Mouse (Mus musculus) thymus, postnatal 14 days (tissue): ENCODE measurements around the gene Cep164.
A peak's percentile ranks its signal among the peaks of the same experiment; 100 is the strongest.
"Not testable (repeated sequence)": the region's sequence is repeated elsewhere in the genome, so short reads cannot be mapped to it uniquely, and the experiment has no call there.

Source experiments
- DNase-seq: peaks from one replicate; pipeline ENCODE4 v3.0.0; 2021

Gene Cep164

DNA sequence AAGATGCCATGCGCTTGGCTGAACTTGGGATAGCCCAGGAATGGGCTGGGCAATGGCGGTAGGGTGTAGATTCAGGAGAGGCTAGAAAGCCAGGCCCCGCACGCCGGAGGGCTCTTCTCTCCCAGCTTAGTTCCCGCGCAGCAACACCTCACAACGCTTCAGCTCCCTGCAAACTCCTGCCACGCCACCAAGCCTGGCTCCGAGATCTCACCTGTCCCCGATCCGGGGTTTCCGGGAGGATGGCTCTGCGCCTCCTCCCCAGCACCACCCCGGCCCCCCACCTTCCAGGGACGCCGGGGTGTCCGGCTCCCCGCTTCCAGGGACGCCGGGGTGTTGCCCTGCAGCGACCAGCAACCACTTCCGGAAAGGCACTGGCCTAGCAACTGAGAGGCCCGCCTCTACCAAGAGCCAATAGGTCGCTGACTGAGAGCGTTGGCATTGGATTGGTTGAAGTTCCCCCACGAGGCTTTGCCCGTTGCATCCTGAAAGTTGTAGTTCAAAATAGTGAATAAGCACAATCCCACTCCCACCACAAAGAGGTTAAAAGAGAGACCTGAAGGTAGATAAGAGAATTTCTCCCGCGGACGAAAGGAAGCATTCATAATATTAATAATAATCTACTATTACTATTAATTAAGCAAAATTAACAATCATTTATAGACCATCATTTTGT, at the start of gene Cep164:
Gene Cep164, minus strand, starts transcription at position 401 of the 673 bp plus-strand sequence.
- peak; percentile 87 for DNase-seq

DNA sequence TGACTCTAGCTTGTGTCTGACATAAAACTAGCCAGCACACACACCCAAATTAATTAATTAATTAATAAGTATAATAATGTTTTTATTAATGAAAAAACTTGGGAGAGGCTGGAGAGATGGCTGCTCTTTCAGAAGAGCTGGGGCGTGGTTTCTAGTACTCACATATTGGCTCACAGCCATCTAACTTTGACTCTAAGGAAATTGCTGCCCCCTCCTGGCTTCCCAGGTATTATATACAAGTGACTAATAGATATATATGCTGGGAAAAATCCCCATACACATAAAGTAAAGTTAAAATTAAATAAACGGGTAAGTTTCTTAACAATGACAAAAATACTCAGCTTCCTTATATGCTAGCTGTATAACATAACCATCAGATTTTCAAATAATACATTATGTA, 49.4 kb upstream of the Cep164 start:
- DNase-seq: peak; percentile 41

DNA sequence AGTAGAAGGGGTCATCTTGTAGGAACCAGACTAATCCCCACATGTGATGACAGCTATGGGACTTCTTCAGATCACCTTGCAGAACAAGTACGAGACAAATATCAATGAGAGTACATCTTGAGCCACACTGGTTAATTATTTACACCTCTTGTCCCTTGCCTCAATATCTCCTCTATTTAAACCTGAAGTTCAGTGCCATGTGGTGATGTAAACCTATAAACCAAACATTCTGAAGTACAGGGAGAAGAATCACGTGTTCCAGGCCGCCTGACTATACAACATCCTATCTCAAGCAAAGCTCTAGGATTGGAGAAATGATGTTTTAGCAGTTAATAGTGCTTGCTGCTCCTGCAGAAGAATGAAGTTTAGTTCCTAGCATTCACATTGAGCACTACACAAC, 41.8 kb upstream of the Cep164 start:
- DNase-seq: no peak

DNA sequence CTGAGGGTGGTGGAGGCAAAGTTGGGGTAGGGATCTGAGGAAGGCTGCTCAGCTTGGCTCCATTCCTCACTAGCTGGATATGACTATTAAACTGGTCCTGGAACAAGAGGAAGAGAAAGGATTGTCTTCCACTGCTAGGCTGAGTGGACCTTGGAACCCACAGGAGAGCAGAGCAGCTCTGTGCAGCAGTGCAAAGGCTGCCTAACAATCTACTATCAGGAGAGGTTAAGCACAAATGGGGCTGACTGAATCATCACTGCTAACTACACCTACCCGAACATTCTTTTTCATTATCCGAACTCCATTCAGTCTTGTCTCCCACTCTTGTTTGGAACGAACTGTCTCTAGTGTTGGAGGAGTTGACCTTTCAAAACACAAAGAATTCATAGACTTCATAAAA, 40.7 kb upstream of the Cep164 start:
- no peak for DNase-seq

DNA sequence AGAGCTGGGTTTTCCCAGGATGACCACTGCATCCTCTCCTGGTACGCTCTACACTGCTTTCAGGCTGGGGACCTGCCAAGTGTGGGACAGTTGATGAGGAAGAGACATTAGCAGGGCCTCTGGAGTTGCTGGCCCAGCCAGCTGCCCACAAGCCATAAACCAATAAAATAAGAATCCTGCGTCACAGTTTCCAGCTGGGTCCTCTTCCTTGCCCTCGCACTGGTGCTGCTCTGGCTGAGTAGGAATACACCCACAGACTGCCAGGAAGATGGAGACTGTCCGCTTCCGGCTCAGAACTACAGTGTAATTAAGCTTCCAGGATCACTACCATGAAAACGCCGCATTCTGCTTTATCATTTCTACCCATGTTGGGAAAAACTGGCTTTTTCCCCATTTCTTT, 33.3 kb upstream of the Cep164 start:
- no peak for DNase-seq

DNA sequence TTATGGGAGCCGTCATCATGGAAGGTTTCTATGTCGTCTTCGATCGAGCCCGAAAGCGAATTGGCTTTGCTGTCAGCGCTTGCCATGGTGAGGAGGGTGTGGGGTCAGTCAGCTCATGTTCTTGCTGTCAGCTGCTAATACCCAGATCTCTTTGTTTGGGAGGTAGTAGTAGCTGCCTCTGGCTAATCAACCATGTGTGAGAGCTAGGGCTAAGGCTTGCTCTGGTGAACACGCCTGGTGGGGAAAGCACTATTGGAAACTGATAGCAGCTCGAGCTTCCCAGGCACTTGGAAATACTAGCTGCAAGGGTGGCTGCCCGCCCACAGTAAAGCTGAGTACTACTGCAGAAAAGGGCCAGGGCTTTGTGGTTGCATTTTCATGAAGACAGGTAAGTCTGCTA, 30.9 kb upstream of the Cep164 start:
- DNase-seq: no peak

DNA sequence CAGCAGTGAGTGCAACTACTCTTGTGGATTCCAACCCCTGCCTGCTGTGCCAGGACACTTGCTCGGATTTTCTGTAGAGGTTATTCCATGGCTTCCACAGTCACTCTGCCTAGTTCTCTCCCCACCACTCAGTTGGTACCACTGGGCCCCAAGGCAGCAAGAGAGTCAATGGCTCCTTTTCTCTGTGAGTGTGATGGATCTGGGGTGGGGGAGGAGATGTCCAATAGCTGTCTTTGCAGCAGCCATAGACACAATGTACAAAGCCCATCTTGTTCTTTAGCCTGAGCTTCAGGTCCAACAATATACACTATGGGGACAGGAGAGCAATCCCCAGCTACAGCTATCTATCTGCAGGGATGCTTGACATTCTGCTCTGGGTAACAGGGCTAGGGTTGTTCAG, 25.6 kb upstream of the Cep164 start:
- DNase-seq: no peak

DNA sequence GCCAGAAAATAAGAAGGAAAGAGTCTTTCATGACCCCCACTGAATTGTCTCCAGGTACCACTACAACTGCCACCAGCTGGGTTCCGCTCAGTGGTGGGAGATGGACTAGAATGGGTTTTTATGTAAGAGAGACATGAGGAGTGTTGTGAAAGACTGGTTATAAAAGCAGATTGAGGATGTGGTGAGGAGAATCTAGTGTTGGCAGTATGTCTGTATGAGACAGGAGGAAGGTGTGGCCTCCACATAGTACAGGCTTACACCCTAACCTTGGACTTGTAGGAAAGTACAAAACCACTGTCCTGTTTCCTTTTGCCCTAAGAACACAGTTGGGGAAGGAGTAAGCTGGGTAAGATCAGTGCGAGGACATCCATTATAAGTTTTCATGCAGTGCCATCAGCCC, 25.2 kb upstream of the Cep164 start:
- DNase-seq: no peak

DNA sequence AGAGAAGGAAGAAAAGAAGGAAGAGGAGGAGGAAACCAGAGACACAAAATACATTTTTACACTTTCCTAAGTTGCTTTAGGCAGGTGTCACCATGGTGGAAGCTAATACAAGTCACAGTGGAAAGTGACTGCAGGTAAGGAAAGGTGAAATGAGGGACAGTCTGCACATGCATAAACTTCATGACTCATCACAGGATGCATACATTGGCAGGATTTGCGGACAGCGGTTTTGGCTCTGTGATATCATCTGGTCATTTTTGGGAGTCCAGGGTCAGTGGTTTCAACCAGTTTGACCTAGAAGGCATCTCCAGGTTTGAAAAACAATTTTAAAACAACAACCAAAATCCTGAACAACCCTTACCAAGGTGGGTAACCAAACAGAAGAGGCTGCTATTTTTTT, 23.3 kb upstream of the Cep164 start:
- no peak for DNase-seq

DNA sequence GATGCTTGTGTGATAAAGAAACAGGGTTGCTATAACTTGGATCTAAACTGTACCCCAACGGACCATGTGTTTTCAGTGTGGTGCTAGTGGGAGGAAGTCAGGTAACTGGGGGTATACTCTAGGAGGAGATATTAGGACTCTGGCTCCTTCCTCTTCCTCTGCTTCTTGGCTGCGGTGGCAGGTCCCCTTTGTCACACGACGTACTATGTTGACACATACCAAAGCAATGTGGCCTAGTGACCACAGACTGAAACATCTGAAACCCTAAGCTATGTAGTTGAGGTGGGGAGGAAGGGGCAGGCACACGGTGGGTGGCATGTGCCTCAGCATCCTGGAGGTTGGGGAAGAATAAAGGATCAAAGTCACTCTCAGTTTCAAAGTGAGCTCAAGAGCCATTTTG, 22.8 kb upstream of the Cep164 start:
- DNase-seq: no peak

DNA sequence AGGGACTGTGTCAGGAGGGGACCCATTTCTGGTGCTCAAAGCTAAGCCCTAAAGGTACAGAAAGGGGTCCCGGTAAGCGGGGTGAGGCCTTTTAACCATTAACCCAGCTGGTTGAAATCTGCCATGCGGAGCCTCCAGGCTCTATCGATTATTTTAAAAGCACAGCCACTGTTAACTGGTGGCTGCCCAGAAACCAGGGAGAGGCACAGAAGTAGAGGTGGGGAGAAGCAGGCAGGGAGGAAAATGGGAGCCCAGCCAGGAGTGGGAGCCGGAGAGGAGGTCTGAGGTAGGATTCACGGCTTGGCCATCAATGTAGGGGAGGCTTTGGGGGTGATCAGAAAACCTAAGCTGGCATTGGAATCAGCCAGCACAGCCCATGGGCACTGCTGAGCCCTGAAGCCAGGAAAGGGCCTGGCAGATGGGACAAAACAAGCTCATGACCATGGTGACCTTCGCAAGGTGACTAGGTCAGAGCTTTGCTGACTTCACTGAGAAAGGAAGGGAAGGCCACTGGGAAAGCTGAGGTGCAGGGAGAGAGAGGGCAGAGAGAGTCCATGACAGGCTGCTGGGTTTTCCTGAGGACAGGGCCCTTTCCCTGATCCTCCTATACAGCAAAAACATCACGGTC, 22.2 kb upstream of the Cep164 start:
- DNase-seq: no peak

DNA sequence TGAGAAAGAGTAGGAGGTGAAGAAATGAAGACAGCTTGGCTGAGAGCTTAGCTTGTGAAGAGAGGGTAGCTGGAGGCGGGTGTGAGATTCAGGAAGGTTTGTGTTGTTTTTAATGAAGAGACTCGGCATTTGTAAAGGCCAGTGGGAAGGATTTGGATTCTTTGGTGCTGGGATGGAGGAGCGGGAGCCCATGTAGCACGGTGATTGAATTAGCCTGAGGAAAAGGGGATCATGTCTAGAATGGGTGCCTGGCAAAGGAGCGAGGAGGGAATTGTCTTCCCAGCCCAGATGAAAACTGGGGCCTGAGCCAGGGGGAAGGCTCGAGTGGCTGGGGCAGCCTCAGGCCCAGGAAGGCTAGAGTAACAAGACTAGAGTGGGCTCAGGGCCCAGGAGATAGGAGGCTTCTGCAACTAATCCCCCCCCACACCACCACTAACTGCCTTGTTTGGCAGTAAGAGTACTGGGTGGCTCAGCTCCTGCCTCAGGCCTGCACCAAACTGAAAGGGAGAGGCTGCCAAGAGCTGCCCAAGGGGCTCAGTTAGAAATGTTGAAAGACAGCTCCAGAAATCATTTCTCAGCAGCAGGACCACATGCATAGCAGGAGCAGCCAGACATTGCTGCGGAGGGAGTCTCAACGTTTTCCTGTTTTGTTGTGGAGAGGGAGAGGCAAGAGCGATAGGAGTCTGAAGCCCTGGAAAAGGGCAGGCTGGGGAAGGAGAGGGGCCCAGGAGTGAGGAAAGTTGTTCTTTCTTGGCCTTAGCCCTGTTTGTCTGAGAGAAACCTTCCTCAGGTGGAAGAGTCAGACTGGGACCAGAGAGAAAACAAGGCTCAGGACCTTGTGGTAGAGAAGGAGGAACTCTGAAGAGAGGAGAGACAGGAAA, 21.3 kb upstream of the Cep164 start:
- DNase-seq: no peak

DNA sequence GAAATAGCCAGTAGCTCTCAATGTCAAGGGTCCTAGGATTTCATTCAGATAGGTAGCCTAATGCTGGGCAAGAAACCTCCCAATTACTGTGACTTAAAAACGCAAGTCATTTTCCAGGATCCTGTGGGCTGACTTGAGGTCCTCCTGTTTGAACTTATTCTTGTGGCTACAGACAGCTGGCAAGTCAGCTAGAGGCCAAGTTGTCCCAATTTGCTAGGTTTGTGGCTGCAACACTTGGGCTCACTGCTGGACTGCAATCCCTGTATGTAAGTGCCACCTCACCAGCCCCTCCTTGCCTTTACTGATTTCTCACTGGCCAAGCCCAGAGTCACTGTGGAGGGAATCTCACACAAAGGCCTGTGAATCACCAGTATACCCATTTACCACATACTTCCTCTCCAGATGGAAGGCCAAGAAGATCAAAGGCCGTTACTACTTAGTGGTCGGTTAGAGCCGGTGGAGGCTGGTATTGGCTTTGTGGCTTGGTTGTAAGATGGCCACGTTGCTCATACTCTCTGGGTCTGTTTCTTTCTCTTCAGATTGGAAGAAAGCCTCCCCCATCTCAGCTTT, 18.5 kb upstream of the Cep164 start:
- DNase-seq: no peak

DNA sequence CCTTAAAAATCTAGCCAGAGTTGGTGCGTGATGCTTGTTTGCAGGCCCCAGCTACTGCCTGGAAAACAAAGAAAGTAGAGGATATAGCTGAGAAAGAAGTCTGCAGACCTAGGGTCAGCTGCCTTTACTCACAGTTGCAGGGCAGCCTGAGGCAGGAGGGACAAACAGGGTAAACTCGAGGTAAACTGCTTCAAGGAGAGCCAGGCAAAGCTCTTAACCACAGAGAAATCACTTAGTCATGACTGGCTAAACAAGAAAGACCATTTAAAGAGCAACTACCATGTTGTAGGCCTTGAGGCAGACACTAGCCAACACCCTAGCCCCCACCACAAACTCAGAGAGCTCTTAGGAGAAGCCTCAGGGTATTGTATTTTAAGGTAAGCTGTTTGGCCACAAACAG, 17.7 kb upstream of the Cep164 start:
- DNase-seq: not testable (repeated sequence)

DNA sequence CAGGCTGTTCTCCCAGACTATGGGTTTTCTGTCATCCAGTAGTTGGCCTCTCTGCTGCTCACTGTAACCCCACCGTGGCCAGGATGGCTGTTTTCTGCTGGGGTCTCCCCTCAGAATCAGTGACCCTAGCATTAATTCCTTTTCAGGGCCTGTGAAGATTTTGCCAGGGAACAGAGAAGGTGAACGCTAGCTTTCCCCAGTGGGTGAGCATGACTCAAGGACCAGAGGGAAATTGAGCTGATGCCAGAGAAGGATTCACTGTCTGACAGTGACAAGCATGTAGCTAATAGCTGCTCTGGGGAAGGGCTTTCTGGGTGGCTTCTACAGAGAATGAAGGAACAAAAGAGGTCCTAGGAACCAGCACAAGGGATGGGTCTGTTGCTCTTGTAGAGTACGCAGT, 17.1 kb upstream of the Cep164 start:
- no peak for DNase-seq

DNA sequence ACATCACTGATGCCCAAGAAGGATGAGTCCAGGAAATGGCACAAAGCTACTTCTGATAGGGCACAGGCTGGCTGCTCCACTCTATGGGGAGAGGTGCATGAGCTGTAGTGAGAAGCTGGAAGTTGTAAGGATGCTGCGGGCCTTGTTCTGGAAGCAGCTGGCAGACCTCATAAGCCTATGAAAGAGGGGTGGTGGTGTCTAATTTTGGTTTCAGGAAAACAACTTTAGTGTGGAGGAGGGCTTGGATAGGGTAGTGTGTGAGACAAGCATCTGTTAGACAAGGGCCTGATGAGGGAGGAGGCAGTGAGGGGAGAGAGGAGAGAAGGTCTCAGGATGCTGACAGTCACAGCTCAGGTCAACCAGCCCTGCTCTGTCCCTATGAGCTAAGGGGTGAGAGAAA, 15.3 kb upstream of the Cep164 start:
- DNase-seq: no peak

DNA sequence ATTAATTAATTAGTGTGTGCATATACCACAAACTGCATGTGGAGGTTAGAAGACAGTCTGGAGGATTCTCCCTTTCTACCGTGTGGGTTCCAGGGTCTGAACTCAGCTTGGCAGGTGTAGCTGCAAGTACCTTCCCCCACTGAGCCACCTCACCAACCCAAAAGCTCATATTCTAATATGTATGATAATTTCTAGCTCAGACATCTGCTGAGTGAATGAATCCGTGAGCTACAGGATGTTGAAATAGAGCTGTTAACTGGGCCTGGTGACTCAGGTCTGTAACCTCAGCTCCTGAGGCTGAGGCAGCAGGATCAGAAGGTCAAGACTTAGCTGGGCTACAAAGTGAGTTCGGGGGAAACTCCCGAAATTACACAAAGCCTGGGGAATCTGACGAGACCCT, 14.5 kb upstream of the Cep164 start:
- no peak for DNase-seq

DNA sequence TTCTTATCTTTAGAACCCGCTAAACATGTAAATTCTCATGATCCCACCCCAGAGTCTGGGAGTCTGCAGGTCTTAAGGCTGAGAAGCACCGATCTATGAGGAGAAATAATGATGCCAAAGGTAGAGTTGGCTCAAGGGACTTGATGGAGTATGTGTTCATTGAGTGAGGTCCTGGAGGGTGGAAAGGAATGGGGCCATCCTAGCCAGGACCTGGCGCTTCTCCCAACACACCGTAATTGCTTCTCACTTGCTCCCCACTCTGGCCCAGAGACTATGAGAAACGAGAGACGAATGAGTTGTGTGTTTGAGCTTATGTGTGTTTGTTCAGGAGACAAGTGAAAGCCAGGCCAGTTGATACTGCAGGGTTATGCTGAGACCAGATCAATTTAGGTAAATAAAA, 13.0 kb upstream of the Cep164 start:
- DNase-seq: no peak

DNA sequence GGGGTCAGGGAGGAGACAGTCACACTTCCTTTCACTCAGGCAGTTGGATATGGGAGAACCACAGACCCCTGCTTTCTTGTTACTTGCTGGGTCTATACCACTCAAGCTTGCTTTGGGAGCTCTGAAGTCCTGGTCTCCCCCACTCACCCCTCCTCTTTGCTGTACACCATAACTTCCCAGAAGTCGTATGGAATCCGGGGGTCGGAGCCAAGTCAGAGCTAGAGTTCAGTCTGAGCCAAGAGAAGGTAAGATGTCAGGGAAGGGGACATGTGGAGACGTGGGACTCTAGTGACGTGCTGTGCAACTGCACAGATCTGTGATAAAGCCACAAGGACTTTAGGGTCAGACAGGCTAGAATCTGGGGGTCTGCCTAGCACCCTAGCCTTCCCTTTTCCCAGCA, 11.8 kb upstream of the Cep164 start:
- DNase-seq: no peak

DNA sequence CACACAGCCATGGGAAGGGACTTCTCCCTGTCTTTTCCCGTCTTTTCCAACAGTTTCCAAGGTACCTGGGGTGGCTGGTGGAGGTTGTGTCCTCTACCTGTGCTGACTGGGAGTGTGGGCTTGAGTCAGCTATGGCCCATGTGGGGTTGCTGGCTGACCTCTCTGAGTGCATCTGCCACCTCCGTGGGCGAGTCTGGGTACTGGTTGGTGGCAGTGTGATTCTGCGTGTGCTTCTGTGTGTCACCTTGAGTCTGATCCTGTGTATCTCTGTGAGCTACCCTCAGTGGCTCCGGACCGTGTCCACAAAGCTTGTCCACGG, 11.4 kb upstream of the Cep164 start:
- DNase-seq: no peak

DNA sequence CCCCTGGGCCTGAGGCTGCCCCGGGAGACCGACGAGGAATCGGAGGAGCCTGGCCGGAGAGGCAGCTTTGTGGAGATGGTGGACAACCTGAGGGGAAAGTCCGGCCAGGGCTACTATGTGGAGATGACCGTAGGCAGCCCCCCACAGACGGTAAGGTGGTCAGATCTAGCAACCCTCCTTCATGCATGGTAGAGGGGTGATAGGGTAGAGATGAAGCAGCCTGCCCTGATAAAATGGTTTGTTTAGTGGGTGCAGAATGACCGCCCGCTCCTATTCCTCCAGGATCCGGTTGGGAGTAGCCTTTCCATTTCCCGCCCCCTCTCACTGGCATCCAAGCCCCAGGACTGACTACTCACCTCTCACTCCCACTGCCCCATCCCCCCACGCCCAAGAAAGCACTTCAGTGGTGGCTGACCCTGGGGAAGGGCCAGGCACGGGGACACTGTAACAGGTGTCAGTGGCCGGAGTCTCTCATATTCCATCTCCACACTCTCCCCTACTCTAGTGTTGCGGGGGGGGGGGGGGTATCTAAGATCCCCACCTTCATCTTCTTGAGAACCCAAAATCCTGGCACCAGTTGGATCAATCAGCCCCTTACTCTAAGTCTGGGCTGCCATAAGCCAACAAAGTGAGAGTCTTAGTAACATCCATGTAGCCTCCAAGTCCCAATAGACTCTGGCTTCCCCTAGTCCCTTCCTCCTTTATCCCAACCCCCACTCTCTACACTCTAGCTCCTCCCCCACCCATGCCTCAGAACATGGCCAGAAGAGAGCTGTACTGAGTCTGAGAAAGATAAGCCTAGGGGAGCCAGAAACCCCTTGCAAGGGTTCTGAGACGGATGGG, 10.9 kb upstream of the Cep164 start:
- no peak for DNase-seq

DNA sequence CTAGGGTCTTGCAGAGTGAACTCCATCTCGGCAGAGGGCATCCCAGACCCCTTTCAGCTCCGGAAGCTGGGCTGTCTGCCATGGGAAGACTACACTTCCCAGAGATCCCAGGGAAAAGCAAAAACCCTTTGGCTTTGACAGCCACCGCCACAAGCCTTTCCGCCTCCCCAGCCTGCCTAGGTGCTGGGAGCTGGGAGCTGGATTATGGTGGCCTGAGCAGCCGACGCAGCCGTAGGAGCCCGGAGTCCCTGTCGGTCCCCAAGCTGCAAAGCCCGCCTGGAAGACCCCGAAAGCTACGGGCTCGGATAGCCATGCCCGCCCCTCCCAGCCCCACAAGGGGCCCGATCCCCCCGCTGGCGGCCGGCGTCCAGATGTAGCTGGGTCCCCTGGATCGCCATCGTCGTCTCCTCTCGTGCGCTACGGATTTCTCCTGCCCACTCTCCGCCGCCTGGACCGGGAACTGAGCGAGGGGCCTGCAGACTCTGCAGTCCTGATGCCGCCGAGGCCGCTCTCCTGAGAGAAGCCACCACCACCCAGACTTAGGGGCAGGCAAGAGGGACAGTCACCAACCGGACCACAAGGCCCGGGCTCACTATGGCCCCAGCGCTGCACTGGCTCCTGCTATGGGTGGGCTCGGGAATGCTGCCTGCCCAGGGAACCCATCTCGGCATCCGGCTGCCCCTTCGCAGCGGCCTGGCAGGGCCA, 10.1 kb upstream of the Cep164 start, which contains the start of gene Bace1:
Gene Bace1, plus strand, starts transcription at position 147 of the 705 bp plus-strand sequence.
- peak; percentile 26 for DNase-seq
